Mouse (Mus musculus) WW6 (cell line): Measurements from ENCODE around the gene Slco1a6.
"Not testable (repeated sequence)": the region's sequence is repeated elsewhere in the genome, so short reads cannot be mapped to it uniquely, and the experiment has no call there.

Experiments
- DNase-seq: peaks from one replicate; pipeline ENCODE4 v3.0.0-alpha.2; 2013; ENCODE audit warnings: low read depth, low spot score

The Slco1a6 gene

DNA sequence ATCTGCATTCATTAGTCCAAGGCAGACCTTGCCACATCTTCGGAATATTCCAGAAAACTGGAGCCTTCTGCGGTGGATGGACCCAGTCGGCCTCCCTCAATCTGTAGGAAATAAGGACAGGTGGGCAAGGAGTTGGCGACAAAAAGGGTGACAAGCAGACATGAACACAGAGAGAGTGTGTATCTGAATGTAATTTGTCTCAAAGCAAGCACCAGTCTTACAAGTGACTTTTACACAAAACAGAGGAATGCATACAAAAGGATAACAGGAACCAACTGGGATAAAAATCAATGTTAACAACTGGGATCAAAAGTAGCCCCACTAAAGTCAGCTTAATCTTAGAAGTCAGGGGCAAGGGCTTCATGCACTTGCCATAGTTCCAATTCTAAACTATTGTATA is at the start of gene Slco1a6:
Gene Slco1a6, minus strand, starts transcription at position 101 of the 400 bp plus-strand sequence.
- no peak for DNase-seq

DNA sequence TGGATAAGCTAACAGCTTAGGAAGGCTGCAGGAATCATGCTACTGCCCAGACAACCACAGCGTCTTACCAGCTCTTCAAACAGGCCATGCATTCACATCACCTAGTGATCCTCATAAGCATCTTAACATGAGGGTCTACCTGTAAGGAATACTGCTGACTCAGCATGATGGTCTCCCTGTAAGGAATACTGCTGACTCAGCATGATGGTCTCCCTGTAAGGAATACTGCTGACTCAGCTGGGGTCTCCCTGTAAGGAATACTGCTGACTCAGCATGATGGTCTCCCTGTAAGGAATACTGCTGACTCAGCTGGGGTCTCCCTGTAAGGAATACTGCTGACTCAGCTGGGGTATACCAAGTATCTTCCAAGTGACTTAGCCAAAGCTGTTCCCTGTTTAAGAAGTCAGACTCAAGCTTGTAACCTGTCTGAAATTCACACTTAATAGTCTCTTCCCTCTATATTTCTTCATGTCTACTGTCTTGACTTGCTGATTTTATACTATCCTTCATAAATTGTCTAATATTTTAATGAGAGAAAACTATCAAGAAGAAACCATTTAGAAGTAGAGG is 42.5 kb upstream of the Slco1a6 start:
- DNase-seq = not testable (repeated sequence)

DNA sequence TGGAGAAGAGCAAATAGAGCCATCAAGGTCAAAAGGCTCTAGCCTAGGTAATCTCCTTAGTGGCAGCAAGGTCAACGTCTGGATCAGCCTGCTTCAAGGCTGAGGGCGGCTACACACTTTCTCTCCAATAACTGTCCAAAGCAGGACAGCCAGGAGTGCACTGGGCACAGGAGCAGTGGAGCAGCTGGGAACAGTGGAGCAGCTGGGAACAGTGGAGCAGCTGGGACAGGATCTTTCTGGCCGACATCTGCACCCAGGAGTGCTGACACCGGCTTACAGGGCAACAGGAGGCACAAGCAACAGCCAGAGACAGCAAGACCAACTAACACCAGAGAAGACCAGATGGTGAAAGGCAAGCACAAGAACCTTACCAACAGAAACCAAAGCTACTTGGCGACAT is 36.7 kb upstream of the Slco1a6 start:
- DNase-seq = no peak

DNA sequence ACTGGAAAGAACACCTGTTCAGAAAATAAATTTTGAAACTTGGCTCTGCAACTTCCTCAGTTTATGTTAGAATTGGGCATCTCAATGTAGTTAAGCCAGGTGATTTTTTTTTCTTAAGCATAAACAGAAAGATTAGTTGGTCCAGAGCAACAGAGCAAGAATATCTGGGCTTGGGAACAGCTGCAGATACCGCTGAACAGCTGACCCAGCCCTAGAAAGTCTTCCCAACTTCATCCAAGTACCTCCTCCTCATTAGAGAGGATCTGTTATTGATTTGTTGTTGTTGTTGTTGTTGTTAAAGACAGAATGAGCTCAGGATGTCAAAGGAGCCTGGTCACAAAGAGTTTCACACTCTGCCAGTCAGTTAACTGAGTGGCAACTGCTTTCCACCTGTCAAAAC is 31.1 kb upstream of the Slco1a6 start:
- DNase-seq = no peak

DNA sequence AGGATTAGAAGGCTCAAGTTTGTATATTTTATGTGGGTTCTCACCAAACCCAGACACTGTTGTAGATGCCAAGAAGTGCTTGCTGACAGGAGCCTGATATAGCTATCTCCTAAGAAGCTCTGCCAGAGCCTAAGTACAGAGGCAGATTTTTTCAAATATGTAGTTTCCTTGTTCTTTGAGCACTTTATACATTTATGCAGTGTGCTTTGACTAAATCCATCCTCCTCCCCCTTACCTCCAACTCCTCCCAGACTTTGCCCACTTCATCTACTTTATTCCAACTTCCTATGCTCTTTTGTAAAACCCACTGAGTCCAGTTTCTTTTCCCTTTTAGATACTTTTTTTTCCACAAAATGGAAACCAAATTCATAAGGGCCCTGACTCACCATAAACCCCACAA is 11.8 kb upstream of the Slco1a6 start:
- no peak for DNase-seq

DNA sequence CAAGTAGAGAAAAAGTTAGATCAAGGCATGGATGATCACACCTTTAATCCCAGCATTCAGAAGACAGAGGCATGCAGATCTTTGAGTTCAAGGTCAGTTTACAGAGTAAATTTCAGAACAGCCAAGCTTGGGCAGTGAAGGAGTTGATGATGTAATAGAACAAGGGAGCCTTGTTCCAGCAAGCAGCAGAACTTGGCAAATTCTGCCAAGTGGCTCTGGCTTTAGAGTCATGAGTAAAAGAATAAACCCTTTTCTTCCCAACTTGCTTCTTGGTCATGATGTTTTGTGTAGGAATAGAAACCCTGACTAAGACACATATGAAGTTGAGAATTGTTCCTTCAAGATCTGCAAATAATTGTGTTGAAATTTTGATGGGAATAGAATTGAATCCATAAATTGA is 3.5 kb upstream of the Slco1a6 start:
- no peak for DNase-seq

DNA sequence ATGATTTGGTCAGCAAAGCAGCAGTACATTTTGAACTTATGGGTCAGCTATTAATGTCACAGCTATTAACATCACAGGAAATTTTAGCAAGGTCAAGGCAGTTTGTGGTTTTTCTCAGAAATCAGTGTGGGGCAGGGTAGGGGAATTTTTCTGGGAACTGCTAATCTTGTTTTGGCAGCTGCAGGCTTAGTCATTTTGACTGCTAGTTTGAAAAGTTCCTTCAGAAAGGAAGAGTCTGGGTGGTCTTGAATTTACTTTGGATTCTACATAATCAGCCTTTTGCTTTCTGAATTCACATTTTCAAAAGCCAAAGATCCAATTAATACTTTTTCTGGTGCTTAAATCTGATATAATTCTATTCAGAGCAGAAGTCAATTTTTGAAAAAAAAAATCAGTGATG is 1.4 kb upstream of the Slco1a6 start:
- DNase-seq = no peak

DNA sequence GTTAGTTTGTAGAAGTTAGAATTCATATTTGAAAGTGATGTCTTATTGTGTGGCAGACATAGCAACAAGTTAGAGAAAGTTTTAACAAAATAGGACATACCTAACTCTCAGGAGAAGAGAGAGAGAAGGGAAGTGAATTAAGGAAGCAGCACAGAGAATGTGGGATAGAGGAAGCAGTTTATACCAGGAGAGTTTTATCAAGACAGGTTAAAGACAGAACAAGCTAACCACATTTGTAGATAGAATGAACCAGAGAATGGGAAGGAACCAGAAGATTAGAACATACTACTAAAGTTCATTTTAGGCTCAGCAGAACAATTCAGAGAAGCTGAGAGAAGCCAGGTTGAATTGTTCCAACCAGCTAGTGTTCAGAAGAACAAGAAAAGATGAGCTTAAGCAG is 7.8 kb downstream of the Slco1a6 start:
- DNase-seq = no peak

DNA sequence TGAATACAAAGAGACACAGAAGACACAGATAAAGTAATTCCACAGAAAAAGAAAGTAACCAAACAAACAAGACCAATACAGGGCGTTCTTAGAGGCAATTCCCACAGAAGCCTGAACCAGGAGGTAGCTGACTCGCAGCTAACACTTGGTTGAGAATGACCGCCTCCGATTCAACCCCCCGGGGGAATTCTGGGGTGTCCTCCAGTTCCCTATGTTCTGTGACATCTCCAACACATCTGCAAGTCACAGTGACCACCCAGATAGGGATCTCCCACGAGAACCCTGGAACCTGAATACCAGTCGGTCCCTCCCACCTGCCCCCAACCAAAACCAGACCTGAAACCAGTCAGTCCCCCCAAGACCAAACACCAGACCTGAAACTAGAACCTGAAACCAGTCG is 14.1 kb downstream of the Slco1a6 start:
- no peak for DNase-seq

DNA sequence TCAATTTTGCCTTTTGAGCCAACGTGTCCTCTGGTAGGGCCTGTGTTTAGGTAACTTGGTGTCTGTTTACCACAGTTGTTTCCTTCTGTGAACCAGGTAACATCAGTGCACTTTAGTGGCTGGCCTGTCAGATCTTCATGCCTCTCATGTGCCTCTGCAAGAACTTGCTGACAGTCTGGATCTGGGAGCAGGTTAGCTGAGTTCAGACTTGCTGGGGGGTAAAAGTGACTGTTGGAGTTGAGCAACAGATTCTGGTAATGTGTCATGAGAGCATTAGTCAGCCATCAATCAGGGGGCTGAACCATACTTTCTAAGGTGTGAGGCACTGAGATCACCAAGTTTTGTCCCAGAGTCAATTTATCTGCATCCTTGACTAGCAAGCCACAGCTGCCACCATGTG is 16.4 kb downstream of the Slco1a6 start:
- DNase-seq = no peak

DNA sequence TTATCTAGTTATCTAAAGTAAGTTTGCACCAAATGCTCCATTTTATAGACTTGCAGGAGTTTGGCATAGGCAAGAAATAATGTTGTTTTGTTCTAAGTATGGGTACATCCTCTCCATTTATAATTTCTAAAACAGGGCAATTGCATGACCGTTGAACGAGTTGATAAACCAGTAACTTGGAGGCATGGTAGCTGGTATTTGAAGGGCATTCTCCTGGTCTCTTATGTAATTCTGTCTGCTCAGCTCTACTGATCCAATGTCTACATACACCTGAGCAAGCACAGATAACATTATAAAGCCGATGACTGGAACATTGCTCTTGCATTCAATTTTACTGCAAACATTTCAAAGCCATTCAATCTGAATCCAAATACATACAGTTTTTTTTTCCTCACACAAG is 20.9 kb downstream of the Slco1a6 start:
- no peak for DNase-seq

DNA sequence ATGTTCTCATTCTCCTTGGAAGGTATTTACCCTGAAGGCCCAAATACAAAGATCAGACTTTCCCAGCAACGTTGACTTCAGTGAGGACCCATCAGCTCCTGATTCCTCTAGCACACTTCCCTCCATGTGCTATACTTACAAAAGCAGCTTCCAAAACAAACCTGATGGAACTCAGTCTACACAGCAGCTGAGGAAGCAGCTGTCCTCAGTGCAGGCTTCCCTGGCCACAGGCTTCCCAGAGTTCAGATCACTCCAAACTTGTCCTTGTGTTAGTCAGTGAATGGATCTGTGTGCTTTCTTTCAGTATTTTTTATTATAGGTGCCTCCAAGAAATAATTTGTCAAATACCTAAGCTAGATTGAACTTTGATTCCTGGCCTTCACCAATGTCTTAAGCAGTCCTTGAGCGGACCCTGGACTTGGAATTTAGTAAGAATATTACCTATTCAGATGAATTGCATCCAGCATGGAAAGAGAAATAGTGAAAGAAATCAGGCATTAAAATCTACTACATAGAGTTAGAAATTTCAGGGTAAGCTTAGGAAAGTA is 22.4 kb downstream of the Slco1a6 start:
- DNase-seq = no peak

DNA sequence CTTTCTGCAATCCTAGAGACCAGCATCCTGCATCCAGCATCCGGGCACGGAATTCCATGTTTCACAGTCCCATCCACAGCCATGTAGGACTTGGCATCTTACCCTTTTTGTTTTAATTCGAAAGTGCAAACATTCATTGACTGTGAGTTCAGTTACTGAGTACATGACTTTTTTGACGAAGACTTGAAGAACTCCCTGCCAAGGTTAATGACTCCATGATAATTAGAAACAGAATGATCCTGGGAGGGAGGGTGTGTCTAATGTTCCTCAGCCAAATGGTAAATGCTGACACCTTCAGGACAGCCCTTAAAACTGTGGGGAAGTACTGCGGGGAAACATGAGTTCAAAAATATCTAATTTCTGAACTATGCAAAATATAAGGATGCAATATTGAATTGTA is 44.9 kb downstream of the Slco1a6 start:
- no peak for DNase-seq

DNA sequence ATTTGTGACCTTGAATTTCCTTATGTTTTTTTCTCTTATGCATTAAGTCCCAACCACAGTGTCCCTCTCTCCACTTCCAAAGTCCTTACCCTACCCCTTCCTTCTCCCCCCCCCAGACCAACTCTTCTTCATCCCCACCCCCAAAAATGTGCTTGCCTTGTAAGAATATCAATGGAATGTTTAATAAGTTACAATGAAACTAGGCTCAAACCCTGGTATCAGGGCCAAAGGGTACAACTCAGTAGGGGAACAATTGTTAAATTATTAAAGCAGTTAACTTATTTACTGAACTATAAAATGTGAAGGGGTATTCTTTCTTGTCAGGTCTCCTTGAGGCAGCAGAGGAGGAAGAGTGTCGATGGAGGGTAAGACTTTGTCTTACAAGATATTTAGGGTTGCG is 47.1 kb downstream of the Slco1a6 start:
- DNase-seq = no peak

DNA sequence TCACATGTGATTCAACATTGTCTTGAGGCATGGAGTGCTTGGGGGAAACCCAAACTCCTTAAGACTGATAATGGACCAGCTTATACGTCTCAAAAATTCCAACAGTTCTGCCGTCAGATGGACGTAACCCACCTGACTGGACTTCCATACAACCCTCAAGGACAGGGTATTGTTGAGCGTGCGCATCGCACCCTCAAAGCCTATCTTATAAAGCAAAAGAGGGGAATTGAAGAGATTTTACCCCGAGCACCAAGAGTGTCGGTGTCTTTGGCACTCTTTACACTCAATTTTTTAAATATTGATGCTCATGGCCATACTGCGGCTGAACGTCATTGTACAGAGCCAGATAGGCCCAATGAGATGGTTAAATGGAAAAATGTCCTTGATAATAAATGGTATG is 54.2 kb downstream of the Slco1a6 start:
- not testable (repeated sequence) for DNase-seq

DNA sequence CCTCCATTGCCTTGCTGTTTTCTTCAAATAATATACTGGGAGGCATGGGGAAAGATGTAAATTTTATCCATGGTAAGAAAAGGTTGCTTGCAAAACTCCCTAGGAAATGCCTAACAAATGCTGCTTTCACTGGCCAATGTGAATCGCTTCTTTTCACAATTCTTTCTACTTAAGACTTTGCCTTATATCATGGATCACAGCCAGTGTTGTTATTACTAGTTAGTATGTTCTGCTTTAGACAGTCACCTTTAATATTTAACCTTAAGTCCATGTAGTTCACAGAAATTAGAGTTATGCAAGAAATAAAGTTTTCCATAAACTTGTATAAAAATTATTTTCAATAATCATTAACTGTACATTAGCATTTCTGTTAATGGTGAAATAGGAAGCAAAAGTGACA is 60.0 kb downstream of the Slco1a6 start:
- no peak for DNase-seq

DNA sequence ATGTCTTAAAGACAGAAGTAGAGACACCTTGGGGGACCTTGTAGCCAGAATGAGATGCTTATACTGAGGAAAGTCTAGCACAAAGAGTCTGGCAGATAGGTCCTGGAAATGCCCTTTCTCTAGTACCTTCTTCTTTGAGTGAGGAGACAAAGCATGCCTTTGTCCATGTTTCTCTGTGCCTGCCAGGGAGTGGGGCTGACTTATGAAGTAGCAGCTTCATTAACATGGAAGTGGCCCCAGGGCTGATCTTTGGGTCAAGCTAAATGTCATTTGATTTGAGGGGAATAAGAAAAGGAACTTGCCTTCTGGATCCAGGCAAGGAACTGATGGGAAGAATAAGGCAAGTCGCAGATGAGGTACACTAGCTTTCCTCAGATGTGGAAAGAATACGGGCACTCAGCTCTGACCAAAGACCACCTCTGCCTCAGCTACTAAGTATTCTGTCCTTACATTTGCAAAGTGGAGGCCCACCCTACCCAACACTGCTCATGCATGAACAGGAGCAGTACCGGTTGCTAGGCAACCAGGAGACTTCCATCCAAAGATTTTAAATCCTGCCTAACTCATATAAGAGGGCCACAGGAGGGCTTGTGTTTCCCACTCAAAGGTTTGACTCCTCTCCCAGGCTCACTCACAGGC is 96.5 kb downstream of the Slco1a6 start:
- DNase-seq = no peak

DNA sequence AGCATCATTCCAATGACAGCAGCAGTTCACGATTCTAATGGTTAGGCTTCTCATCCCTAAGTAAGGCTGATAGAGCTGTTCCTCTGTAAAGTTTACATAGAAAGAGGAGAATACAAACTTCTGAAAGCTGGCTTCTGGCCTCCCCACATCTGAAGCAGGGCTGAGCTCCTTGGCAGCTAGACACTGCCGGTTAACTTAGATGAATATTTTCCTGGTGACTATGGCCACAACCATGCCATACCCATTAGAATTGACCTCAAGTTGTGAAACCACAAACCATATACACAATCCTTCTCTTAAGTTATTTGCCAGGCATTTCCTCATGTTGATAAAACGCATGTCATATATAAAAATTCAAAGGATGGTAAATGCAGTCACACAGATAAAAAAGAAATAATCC is 117.2 kb downstream of the Slco1a6 start:
- DNase-seq = no peak

DNA sequence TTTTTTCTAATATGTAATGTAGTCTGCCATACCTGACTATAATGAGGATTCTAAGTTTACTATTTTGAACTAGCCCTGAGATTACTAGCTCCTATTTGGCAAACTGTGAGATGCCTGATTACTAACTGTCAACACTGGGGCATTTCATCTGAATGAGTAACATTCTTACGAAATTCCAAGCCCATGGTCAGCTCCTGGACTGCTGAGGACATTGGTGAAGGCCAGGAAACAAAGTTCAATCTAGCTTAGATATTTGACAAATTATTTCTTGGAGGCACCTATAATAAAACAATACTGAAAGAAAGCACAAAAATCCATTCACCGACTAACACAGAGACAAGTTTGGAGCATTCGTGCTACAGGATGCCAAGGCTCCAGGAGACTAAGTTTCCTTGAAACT is 150.0 kb downstream of the Slco1a6 start:
- not testable (repeated sequence) for DNase-seq

DNA sequence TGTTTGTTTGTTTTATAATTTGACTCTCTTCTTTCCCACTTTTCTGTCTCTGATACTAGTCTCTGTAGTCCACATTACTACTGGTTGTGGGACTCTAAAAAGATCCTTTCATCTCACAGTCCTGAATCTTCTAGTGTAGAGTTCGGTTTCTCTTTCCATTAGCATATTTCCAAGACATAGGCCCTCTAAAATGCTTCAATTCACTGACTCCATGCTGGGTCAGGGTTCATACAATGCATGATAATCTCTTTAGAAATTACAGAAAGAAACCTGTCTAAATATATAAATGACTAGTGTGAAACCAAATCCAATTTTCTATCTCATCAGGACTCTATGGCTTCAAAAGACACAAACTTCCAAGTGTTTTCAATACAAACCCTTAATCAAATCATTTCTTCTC is 160.6 kb downstream of the Slco1a6 start:
- no peak for DNase-seq

DNA sequence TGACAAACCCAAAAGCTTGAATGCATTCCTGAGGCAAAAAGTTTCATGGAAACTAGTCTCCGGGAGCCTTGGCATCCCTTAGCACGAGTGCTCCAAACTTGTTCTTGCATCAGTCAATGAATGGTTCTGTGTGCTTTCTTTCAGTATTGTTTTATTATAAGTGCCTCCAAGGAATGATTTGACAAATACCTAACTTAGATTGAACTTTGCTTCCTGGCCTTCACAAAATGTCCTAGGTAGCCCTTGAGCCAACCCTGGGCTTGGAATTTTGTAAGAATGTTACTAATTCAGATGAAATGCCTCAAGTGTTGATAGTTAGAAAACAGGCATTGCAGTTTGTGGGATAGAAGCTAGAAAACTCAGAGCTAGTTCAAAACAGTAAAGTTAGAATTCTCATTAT is 162.6 kb downstream of the Slco1a6 start:
- no peak for DNase-seq

DNA sequence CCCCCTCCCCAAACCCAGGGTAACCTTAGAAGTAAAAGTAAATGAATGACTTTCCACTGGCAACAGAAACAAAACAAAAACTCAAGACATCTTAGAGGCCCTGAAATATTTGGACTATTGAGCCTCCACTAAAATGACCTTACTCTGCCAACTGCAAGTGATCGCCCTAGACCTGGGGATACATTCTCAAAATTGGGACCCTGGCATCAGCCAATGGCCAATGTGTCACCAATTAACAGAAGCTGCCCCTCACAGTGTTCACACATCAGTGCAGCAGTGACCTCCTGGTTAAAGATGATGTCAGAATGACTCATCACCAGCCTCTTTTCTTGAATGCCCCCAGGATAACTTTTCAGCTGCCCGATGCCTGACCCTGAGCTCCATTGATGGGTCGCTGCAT is 166.4 kb downstream of the Slco1a6 start:
- no peak for DNase-seq

DNA sequence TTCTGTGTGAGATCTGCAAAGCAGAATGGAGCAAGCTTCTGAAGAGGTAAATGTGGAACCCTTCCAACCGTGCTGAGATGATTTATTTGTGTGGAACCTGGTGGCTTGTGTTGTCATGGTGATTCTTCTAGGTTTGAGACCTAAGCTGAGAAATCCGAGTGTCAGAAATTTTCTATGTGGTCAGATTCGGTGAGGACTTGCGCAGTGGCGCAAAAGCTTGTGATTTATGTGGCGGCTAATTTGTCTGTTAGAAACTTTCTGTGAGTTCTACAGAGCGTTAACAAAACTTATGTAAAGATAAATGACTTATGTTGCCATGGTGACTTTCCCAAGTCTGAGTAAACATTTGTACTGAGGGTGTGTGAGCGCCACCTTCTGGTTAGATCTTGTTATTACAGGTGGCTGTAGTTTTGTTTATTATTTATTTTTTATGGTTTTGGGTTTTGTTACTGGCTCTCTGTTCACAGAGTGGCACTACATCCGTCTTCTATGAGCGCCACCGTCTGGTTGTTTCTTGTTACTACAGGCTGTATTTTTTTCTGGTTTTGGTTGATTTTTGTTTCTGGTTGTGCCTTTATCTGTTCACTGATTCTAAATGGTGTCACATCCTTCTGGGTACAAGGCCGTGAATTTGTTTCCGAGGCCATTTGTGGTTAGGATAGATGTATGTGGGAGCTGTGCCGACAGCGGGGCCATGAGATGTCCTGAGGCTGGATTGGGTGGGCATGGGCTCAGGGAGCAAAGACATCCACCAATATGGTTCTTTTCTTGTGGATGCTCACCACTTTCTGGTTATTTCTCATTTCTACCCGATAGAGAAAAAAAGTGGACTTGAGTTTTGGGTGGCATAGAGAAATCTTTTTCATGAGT is 167.8 kb downstream of the Slco1a6 start:
- DNase-seq = peak; percentile 33
